Mouse (Mus musculus) hindlimb bud, embryonic 11.5 days (tissue): ENCODE results near the gene Car12.

Source experiments
- DNase-seq: peaks from one replicate; pipeline ENCODE4 v3.0.0-alpha.2; 2012; ENCODE audit warnings: low read depth, low spot score; ENCODE audit errors: extremely low spot score

Car12 gene

DNA sequence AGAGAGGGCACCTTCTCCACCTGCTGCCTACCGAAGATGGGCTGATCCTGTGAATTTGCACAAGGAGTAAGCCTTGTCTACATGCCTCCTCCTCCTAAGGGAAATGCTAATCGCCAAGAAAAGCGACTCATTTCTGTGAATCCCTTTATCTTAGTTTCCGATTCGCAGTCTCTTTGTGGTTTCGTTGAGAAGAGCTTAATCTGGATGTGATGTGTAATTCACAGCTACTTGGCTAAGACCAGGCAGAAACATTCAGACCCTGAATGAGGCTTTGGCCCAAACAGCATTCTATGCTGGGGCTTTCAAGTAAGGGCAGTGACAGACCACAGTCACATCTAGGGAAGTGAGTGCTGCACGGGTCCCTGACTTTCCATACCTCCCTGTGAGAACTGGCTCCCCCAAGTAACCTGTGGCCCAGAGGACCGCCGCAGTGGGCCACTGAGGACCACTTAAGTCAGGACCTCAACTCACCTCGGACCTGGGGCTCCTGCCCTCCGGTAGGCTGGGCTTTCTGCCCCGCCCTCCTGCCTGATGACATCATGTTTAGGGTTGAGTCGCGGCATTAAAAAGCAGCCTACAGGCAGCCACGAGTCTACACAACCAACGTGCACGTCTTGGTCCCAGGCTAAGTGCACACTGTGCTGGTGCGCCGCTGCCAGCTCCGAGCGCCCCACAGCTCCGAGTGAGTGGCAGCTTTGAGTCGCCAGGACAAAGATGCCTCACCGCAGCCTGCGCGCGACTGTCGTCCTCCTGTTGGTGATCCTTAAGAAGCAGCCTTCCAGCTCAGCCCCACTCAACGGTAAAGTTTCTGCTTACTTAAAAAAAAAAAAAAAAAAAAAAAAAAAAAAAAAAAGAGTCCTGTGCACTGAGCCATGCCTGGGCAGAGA is at the start of gene Car12:
TSS of gene Car12 (plus strand) at position 552 of the 887 bp plus-strand sequence.
- DNase-seq = no peak

DNA sequence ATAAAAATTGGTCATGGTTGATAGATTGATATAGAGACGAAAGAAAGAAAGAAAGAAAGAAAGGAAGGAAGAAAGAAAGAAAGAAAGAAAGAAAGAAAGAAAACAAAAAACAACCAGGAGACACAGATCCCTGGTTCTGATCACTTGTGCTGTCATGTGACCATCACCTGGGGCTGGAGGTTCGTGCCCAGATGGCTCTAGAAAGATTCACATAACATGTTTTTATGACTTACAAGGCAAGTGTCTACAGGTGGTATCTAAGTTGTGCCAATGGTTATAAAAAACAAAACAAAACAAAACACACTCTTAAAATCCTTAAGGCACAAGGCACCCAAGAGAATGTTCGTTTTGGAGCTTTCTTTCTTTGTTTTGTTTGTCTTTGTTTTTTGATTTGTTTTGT is 49.7 kb upstream of the Car12 start:
- no peak for DNase-seq

DNA sequence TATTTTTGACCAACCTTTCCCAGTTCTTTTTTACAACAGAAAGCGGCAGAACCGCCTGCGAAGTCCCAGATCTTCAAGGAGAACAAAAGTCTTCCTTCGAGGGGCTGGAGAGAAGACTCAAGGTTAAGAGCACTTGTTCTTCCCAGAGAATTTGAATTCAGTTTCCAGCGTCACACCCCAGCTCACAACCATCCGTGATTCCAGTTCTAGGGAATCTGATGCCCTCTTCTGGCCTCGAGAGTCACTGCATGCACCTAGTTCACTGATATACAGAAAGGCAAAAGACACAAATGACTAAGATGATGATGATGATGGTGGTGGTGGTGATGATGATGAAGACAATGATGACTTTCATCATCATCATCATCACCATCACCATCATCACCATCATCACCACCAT is 48.9 kb upstream of the Car12 start:
- DNase-seq = no peak

DNA sequence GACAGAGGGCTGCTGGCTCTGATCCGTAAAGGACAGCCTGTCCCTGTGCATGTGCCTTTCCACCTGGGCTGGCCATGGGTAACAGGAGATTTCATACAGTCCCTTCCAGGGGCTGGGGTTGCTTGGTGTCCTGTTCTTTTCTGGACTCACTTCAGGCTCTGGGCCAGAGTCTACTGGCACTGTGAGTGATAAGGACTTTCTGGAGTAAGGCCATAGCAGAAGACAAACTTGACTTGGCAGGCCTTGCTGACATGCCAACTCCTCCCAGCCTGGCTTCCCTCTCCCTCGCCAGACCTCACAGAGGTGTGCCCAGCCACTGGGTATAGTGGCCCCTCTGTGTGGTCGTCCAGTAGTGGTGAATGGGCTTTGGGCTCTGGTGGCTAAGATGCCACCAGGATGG is 47.3 kb upstream of the Car12 start:
- no peak for DNase-seq

DNA sequence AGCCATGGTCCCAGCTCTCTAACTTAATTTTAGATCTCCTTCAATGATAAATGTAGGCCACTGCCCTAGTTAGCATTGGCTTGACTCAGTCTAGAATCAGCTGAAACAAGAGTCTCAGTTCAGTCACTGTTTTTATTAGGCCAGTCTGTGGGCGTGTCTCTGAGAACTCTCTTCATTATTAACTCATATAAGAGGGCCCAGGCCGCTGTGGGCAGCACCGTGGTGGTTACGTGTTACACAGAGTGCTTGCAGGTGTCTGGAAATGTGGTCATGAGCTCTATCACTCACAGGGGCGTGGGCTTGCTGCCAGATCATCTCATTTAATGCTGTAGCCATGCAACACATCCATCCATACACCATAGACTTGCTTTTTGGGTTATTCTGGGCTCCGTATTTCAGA is 46.4 kb upstream of the Car12 start:
- DNase-seq = no peak

DNA sequence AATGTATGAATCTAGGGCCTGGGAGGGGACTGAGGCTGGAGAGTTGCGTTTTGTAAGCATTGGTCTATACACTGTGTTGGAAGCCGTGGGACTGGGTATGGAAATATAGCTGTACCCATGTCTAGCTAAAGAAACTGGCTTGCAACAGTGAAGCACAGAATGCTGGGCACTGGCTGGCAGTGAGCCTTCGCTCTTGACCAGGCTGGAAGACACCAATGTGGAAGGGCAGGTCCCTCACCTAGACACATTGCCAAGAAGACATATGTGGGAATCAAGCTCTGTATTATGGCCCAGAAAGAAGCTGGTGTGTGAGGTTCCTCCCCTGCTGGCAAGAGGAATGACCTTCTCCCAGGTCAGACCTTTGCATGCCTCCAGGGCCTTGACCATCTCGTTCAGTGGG is 45.6 kb upstream of the Car12 start:
- DNase-seq = no peak

DNA sequence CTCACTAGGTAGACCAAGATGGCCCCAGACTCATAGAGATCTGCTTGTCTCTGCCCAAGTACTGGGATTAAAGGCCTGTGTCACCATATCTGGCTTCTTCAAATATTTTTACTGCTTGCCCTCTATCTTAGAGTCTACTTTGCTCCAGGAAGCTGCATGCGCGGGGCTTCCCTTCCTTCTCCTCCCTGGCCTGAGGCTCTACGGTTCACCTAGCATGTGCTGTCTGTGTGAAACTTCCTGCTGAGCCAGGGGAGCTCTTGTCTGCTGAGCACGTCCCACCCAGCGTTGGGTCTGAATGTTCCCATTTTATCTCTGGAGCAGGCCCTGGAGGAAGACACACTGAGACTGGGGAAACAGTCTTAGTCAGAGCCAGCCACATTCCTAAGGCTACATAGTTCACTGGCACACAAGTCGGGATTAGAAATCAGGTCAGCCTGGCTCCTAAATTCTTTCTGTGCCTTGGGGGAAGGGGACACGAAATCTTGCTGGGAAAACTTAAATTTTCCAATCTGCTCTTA is 43.9 kb upstream of the Car12 start:
- DNase-seq = no peak

DNA sequence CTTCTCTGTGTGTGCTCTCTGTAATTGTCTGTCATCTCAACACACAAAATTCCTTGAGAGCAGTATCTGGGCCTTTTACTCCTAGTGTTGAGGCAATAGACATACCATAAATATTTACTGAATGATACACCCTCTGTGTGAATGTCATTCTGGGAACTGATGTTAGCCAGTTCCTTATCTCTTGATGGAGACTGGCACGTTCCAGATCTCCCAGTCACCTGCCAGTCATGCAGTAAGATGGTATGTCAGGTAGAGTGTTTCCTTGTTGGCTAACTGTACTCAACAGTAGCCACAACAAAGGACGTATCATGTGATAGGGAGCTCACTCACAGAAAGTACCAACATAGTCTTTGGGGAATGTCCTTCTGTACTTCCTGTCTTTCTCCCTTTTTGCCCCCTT is 39.7 kb upstream of the Car12 start:
- DNase-seq = no peak

DNA sequence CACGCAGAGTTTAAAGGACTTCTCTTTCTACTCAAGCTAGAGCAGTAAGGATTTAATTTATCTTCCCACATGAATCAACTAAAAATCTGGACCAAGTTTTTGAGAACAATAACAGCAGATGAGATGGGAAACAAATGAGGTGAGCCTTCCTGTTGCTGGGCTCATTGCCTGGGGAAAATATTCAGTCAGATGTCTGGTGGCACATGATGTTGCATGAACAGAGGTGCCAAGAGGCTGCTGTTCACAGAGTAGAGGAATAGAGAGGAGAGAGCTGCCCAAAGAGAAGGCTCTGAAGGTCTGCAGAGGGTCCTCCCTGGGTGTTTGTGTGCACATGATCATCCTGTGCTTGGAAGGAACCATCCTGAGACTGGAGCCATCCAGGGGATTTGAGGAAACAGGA is 37.9 kb upstream of the Car12 start:
- DNase-seq = no peak

DNA sequence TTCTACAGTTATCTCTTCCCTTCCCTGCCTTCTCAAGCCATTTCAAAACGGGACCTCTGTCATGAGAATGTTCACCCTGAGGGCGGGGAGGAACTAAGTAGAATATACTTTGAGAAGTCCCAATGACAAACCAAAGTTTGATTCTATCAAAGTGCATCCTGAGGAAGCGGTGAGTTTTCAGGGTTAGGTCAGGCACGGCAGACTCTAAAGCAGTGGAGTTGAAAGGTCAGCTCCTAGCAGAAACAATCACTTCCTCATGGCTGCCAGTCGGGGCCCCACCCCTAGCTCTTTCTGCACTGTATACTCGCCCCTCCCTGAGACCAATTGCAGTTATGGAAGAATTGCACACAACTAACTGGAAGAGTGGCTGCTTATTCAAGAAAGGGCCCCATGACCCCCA is 33.4 kb upstream of the Car12 start:
- DNase-seq = no peak

DNA sequence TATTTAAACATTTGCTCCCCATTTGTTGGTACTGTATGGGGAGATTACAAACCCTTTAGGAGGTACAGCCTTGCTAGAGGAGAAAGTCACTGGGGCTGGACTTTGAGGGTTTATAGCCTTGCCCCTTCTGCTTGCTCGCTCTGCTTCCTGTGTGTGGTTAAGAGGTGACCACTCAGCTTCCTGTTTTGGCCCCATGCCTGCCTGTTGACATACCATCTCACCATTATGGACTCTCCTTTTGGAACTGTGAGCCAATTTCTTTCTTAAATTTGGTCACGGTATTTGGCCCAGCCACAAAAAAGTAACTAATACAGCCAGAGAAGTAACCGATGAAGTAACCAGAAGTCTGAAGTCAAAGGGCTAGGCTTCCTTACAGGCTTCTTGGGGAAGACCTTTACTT is 30.7 kb upstream of the Car12 start:
- no peak for DNase-seq

DNA sequence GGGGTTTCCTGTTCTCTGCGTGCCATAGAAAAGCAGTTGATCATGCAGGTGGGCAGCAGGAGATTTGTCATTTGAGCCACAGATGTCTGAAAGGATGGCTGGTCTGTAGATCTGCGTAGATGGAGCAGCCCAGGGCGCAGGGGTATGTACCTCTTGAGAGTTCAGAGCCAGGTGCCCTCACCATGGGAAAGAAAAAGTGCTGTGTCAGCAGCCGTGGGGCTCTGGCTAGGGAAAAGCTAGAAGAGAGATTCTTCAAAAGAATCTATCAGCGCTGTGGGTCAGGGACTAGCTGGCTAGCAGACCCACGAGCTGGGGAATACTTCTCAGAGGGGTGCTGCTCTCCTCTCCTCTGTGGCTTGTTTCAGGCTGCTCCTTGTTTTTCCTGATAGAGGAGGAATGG is 27.8 kb upstream of the Car12 start:
- no peak for DNase-seq

DNA sequence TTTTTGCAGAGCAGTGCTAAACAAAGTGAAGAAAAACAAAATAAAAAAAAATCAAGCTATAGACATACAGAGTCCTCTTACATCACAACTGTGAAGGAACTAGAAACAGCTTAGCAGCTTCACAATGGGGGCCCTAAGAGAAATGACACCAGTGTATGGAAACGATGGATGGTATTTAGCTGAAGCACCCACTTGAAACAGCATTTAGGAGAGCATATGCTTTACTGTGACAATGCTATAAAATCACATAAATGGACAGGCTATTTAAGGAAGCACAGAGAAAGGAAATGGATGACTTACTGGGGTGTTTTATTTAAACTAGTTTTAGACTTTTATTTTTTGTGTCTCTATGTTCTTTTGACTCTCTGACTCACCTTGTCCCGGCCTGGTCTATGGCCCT is 25.8 kb upstream of the Car12 start:
- no peak for DNase-seq

DNA sequence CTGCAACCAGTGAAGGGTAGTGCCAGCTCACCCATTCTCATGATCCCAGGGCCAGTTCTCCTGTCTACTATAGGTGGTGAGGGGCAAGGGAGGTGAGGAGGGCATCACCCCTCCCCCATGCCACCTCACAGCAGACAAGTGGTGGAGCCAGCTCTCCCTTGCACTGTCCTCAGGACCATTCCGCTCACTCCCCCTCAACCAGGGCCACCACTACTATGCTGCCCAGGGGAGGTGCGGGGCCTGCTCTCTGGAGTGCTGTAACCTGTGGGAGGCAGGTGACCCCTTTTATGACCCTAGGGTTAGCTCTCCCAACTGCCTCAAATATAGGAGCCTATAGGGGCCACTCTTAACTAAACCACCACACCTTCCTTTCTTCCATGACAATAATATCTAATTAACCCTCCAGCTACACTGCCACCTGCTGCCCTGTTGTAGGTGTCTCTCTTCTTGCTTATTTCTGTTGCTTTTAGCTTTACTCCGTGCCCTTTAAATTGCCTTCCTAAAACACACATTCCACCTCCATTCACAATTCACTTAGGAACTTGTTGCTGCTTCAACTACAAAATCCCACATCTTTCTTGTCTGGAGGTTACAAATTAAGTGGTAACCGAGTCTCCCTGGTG is 21.7 kb upstream of the Car12 start:
- DNase-seq = no peak

DNA sequence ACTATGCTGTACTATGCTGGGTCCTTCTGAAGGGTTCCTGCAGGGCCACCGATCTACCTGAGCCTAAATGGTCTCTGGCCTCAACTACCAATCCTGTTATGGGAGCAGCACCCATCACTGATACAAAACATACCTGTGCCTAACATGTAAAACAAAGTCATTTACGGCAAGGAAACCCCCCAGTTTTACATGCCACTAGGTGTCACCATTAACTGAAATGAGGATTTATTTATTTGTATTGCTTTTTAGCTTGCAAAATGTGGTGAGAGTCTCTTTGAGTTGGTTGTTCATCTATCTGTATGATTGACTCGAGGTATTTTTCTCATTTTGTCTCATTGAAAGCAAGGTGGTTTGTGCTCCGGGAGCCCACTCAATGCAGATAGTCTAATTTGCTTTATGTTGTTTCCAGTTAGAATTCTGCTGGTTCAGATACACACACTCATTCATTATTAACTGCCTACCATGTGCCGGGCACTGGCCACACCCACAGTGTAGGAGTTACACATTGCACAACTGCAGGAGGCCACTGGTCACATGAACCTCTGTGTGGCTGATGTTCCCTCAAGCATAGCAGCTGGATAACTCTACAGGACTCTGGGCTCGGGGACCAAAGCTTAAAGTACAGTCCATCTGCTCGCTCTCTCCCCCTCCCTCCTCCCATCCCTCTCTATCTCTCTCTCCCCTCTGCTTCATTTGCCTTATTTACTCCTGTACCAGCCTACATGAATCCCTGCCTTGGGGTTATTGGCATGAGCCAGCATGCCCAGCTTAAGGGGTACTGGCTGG is 15.9 kb upstream of the Car12 start:
- no peak for DNase-seq

DNA sequence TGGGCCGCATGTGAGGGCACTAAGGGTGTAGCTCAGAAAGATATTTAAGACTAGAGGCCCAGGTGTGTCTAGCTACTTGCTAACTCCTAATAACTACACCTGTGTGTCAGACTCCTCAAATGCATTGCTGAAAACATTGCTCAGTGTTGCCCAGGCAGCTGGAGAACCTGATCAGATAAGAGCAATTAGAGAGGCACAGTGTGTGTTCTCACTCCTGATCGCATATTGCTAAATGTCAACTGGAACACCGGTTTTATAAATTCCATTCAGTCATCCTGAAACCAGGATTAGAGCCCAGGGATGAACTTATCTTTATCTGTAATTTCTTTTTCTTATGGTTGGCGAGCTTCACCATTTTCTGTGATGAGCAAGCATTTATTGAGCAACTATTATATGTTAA is 13.7 kb upstream of the Car12 start:
- DNase-seq = no peak

DNA sequence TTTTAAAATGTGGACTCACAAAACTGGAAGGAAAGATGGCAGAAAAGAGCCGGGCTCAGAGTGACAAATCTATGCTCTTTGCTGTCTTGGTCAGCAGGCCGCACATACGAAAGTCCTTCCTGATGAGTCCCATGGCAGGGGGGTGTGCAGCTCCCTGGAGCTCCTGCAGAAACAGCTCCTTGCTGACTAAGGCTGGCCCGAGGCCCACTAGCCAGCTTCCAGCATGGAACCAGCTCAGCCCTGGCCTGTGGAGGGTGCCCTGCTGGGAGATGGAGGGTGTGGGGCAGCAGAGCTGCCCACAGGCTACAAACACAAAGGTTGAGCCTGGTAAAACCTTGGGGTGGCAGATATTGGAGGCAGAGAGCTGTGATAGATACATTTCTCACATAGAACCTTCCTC is 10.5 kb upstream of the Car12 start:
- DNase-seq = no peak

DNA sequence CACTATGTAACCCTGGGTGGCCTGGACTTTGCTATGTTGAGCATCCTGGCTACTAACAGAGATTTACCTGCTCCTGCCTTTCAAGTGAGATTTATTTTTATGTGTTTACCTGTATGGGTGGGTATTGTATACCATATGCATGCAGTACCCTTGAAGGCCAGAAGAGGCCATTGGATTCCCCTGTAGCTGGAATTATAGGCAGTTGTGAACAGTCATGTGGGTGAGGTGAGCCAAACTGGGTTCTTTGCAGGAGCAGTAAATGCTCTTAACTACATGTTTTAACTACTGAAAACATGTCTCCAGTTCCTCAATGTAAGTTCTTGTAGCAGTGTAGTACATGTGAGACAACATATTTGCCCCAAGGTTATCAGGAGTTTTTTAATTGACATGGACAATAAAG is 8.1 kb upstream of the Car12 start:
- no peak for DNase-seq

DNA sequence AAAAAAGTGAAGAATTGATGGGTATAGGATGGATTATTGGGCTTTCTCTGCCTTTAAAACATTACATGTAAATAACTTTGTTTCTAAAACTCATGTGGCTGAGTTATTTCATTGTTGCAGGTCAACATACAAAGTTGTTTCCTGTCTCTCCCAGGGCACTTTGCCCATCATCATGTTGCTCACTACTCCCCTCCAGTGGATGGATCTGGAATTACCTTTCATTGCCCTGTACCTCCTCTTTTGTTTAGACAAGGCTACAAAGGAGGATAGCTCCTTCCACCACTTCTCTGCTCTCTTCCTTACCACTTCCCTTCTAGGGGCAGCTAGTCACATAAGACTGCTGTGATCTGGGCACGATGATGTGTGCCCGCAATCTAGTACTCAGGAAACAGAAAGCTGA is 7.7 kb upstream of the Car12 start:
- DNase-seq = peak; percentile 87

DNA sequence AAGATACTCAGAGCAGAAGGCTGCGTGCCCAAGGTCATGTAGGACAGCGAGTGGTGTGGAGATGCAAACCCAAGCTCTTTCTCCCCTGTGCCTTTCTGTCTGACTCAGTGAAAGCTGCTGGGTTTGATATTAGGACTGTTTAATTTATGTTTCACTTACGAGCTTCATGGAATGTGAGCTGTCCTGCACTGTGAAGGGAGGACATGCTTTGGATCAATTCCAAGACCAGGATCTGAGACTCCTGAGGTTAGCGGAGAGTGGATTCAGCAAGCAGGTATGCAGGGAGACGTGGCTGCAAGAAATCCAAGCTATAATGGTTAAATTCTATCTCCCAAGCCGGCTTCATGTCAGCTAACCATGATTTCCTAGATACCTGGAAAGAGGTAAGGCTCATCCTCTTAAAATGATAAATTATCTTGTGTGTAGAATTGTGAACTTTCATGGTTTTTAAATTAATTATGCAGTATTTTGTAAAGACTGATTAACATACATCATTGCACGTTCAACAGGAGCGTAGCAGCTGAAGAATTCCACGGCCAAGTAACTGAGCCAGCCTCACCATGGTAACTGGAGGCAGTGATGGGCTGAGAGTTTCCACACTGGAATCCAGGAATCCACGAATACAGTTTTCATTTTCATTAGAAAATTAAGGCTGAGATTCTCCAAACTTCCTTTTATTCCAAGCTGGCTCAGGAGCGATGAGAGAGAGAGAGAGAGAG is 5.3 kb upstream of the Car12 start:
- DNase-seq = no peak
